Mouse (Mus musculus) cortical plate, adult 2 months (tissue): ENCODE measurements around the gene Ccdc78.

Experiments
- CTCF ChIP-seq: fragments of 200-500 bp; IDR thresholded peaks from 2 replicates; pipeline ENCODE4 v1.5.1; 2011; ENCODE audit warnings: mild to moderate bottlenecking, control low read depth, low read length; ENCODE audit not compliant: insufficient read depth; ENCODE audit errors: extremely low read depth
- POLR2A ChIP-seq: fragments of 200-500 bp; IDR thresholded peaks from 2 replicates; pipeline ENCODE4 v1.6.1; 2011; ENCODE audit warnings: mild to moderate bottlenecking, low read length, control low read depth; ENCODE audit not compliant: insufficient read depth; ENCODE audit errors: extremely low read depth

- TF ChIP-seq POLR2A, result no peak
- no peak for TF ChIP-seq CTCF
Measured at GRCm38 (mm10) chr17:25835816-25836215, 49.4 kb downstream of the Ccdc78 start.
